In the genomic region with DNA sequence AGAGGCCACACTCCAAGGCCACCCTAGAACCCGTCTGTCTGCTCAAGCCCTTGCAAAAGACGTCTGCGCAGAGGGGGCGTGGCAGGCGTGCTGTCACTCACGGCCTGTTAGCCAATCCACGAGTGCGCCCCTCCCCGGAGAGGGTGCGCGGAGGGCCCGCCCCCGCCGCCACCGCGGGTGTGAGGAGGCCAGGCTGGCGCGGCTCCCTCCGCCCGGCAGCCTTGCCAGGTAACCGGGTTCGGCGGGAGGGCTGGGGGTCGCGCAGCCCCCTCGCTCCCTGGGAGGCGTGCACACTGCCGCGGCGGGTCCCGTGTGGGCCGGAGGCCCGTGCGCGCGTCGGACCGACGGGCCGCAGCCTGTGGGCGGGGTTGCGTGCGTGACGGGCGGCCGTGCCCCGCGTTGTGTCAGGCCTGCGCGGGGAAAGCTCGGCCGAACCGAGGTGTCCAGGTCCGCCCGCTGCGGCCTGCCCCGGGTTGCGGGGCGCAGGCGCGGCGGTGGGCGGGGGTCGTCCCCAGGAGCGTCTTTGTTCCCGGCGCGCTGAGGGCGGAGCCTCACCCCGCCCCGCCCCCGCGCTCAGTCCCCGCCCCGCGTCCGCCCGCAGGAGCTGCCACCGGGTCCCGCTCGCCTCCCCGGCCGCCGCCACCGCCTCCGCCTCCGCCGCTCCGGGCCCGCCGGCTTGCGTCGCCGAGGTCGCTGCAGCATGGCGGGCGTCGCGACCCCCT, we compare ENCODE assay signal across 8 mouse cellular contexts. TPM values are rescaled to one million over a fixed set of nuclear protein-coding genes. Genes with fewer than 3 reads are reported as not detected.
DNase-seq lines count a peak whose midpoint lies in the region; ATAC-seq lines count a peak whose summit lies in the region.

A gene (plus strand): TSS at position 184 of the 722 bp plus-strand sequence.

- peak; percentile 96 for DNase-seq in ZHBTc4 (ENCODE audit: low read depth, low spot score)
- peak; percentile 91 to 92 for DNase-seq in gastrocnemius, adult 8-10 months (ENCODE audit: low spot score in 2 of 2)
- DNase-seq in induced T-regulatory cell, adult 2 months (ENCODE audit: low read depth), result peak; percentile 96
- peak; percentile 82 to 93 for DNase-seq in left cerebral cortex, adult 9 months (ENCODE audit: low spot score in 2 of 2)
- peak; percentile 95 for DNase-seq in right cerebral cortex, postnatal 14 days
- DNase-seq in urinary bladder, postnatal 36 days (ENCODE audit: low spot score in 2 of 2), result peak; percentile 89 to 93

- peak; percentile 72 for ATAC-seq in common myeloid progenitor, adult 5-6 weeks (replicated peaks; ENCODE audit: low read depth, poor library complexity, severe bottlenecking)
- ATAC-seq in megakaryocyte progenitor cell, adult 5-6 weeks (replicated peaks; ENCODE audit: poor library complexity), result peak; percentile 81

RNA-seq across cellular contexts. Expression of the gene that starts here (rescaled TPM):
- total RNA-seq in common myeloid progenitor, adult 5-6 weeks (2017), result 35.5 and 41.5 TPM in 2 replicates
- total RNA-seq in gastrocnemius, adult 8-10 months (2022), result 10 to 100 TPM; 16.4 to 24.8 (median 19.4) TPM
- total RNA-seq in megakaryocyte progenitor cell, adult 5-6 weeks (2015), result 5.8 and 9.7 TPM in 2 replicates
- 19.5 and 24.5 TPM in 2 replicates for total RNA-seq in megakaryocyte progenitor cell, adult 5-6 weeks (2017)

Comparison
In these comparisons a context has a peak if more than half of its experiments do, and no peak if none do; other contexts are left out.
1. Peak in every context shown above with its lines: DNase-seq and ATAC-seq.